Mouse (Mus musculus) liver, postnatal 0 days (tissue): Measurements from ENCODE around the gene Meaf6. TPM values are rescaled to one million over a fixed set of nuclear protein-coding genes. Genes with fewer than 3 reads are reported as not detected.

Source experiments
- ATAC-seq: fragments of 200-750 bp; cut with Nextera tagmentation; 2 replicates; pipeline ENCODE4 v1.8.0; 2017; ENCODE audit warnings: mild to moderate bottlenecking, moderate library complexity
- DNase-seq: peaks from one replicate; pipeline ENCODE4 v3.0.0-alpha.2; 2016
- H3K27ac ChIP-seq: fragments of 300-500 bp; sonication (generic); 2 replicates; pipeline ENCODE4 v1.5.1; 2014; ENCODE audit warnings: antibody characterized with exemption, moderate library complexity, mild to moderate bottlenecking, low read depth
- H3K27me3 ChIP-seq: fragments of 300-500 bp; sonication (generic); 2 replicates; pipeline ENCODE4 v1.6.1; 2014; ENCODE audit warnings: low read length, control low read depth, mixed read lengths; ENCODE audit not compliant: insufficient read depth
- H3K36me3 ChIP-seq: fragments of 300-500 bp; sonication (generic); replicated peaks from 2 replicates; pipeline ENCODE4 v1.6.1; 2014; ENCODE audit warnings: mild to moderate bottlenecking, control low read depth, low read length, moderate library complexity, mixed read lengths; ENCODE audit not compliant: insufficient read depth
- H3K4me1 ChIP-seq: fragments of 300-500 bp; sonication (generic); 2 replicates; pipeline ENCODE4 v1.6.1; 2014; ENCODE audit warnings: antibody characterized with exemption, mild to moderate bottlenecking, control low read depth; ENCODE audit not compliant: insufficient read depth
- H3K4me2 ChIP-seq: fragments of 300-500 bp; sonication (generic); 2 replicates; pipeline ENCODE4 v1.6.1; 2014; ENCODE audit warnings: low read depth, mild to moderate bottlenecking, low read length, moderate library complexity, mixed read lengths
- H3K4me3 ChIP-seq: fragments of 300-500 bp; sonication (generic); 2 replicates; pipeline ENCODE4 v1.5.1; 2014; ENCODE audit warnings: low read depth, low read length
- H3K9ac ChIP-seq: fragments of 300-500 bp; sonication (generic); replicated peaks from 2 replicates; pipeline ENCODE4 v1.6.1; 2014; ENCODE audit warnings: mild to moderate bottlenecking, moderate library complexity
- H3K9me3 ChIP-seq: fragments of 300-500 bp; sonication (generic); 2 replicates; pipeline ENCODE4 v1.6.1; 2016; ENCODE audit warnings: mild to moderate bottlenecking, control low read depth, low read length, mixed read lengths
- CTCF ChIP-seq: sonication (generic); IDR thresholded peaks from 2 replicates; pipeline ENCODE4 v1.5.1; 2016; ENCODE audit warnings: antibody characterized with exemption, low read depth
- EP300 ChIP-seq: IDR thresholded peaks from 2 replicates; pipeline ENCODE4 v1.6.1; 2016; ENCODE audit warnings: antibody characterized with exemption, low read depth, mild to moderate bottlenecking
- WGBS: fragments of 180-500 bp; shearing (Covaris S2); extraction: QIAGEN DNeasy Blood & Tissue Kit; methylation state at CpG from one replicate; pipeline ENCODE4 v1.1.7; 2014; ENCODE audit not compliant: insufficient replicate concordance; 5-methylcytosine and 5-hydroxymethylcytosine counted together
- polyA plus RNA-seq: library from polyadenylated mRNA; unstranded; fragments of >200 nt; fragmentation: Nextera tagmentation; extraction: Ambion mirVana; gene quantifications from 2 replicates; pipeline ENCODE4 v1.2.1, GENCODE M21; 2015

The Meaf6 gene
- polyA plus RNA-seq, 1 experiment from 2014 or later: 15.2 TPM

DNA sequence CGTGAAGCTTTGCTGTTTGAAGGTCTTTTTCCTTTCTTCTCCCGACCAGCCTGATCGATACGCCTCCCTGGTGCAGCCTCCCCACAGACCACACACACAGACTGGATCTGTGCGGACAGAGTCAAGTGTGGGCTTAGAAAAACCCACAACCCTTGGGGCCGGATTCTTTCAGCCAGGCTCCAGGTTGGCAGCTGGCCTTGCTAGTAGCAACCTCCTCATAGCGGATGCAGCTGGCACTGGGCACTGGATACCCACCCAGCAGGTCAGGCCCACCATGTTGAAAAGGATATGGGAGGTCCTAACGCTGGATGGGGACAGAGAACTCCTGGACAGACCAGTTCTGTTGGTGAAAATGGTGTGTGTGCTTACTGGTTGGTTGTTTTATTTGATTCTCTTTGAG lies 76.5 kb downstream of the Meaf6 start:
- Histone ChIP-seq H3K27ac (no peak overlapping the region), H3K4me2 (no peak overlapping the region), H3K36me3 (no peaks in the 10 kb centered on the region), H3K9ac (no peak overlapping the region), H3K4me1 (no peaks in the 10 kb centered on the region), H3K9me3 (no peaks in the 10 kb centered on the region), H3K27me3 (no peaks in the 10 kb centered on the region), H3K4me3 (no peak overlapping the region)
- DNase-seq (no peak), ATAC-seq (no peak)
- 66% methylated on average over 8 of the region's 8 CpGs for WGBS
- TF ChIP-seq EP300: no peak
- TF ChIP-seq CTCF: no peak

DNA sequence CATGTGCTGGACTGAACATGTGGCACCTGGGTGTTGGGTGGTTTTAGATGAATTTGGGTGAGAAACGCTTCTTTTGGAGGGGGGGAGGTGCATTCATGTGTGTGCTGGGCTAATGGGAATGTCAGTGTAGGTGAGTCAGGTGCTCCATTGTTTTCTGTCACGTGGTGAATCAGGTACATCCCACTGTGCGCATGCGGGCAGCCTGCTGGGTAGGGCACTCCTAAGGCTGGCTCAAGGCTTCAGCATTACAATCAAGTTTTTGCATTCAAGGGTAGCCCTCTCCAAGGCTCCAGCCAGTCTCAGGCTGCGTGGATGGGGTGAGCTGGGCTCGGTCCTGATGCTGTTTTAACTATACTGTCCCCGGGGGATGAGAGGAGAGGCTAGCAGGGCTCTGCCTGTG lies 77.8 kb downstream of the Meaf6 start:
- no peak overlapping the region for H3K4me2 ChIP-seq
- DNase-seq (no peak), ATAC-seq (no peak)
- H3K27ac ChIP-seq: no peak overlapping the region
- no peaks in the 10 kb centered on the region for H3K4me1 ChIP-seq
- no peak for TF ChIP-seq CTCF
- no peak for TF ChIP-seq EP300
- 60% methylated on average over 7 of the region's 7 CpGs for WGBS
- no peak overlapping the region for H3K4me3 ChIP-seq
- no peaks in the 10 kb centered on the region for H3K36me3 ChIP-seq
- no peak overlapping the region for H3K9ac ChIP-seq
- no peaks in the 10 kb centered on the region for H3K9me3 ChIP-seq
- no peaks in the 10 kb centered on the region for H3K27me3 ChIP-seq

Other genes with a start within 250 kb of the Meaf6 start
- gene Yrdc, start 234.5 kb upstream of the Meaf6 start, polyA plus RNA-seq: 15.4 and 18.4 TPM in 2 replicates
- gene 1110065P20Rik, start 233.9 kb upstream of the Meaf6 start, polyA plus RNA-seq: 19.1 and 23.8 TPM in 2 replicates
- not detected in 2 replicates for gene Maneal, start 223.0 kb upstream of the Meaf6 start, polyA plus RNA-seq
- gene Epha10, start 204.2 kb upstream of the Meaf6 start, polyA plus RNA-seq: 0.04 TPM in 1 of 2 replicates, not detected in the other
- 2.4 and 2.6 TPM in 2 replicates for gene 9930104L06Rik, start 148.1 kb upstream of the Meaf6 start, polyA plus RNA-seq
- gene Cdca8, start 145.8 kb upstream of the Meaf6 start, polyA plus RNA-seq: 49.5 and 56.3 TPM in 2 replicates
- gene Rspo1, start 98.7 kb upstream of the Meaf6 start, polyA plus RNA-seq: 0.41 and 0.86 TPM in 2 replicates
- 25.8 and 26.7 TPM in 2 replicates for gene Gnl2, start 68.5 kb upstream of the Meaf6 start, polyA plus RNA-seq
- gene Dnali1, start 19.4 kb upstream of the Meaf6 start, polyA plus RNA-seq: 0.06 TPM in 1 of 2 replicates, not detected in the other
- 10.7 and 10.8 TPM in 2 replicates for gene Snip1, start 18.5 kb upstream of the Meaf6 start, polyA plus RNA-seq
- gene Zc3h12a, start 42.7 kb downstream of the Meaf6 start, polyA plus RNA-seq: 0.44 and 0.48 TPM in 2 replicates